Mouse (Mus musculus) megakaryocyte, embryonic 14.5 days (primary cell): ENCODE results near the gene Lrrc31. TPM values are rescaled to one million over a fixed set of nuclear protein-coding genes. Genes with fewer than 3 reads are reported as not detected.

Experiments used
- H3K27me3 ChIP-seq: replicated peaks from 2 replicates; pipeline ENCODE3; 2012; ENCODE audit warnings: inconsistent platforms
- H3K36me3 ChIP-seq: replicated peaks from 2 replicates; pipeline ENCODE3; 2012; ENCODE audit warnings: low read length, inconsistent platforms, mixed read lengths
- H3K4me1 ChIP-seq: 2 replicates; pipeline ENCODE4 v1.6.1; 2012; ENCODE audit warnings: inconsistent platforms
- H3K4me3 ChIP-seq: replicated peaks from 2 replicates; pipeline ENCODE3; 2012; ENCODE audit warnings: moderate library complexity, mild to moderate bottlenecking, inconsistent platforms
- H3K9me3 ChIP-seq: 2 replicates; pipeline ENCODE4 v1.6.1; 2012; ENCODE audit warnings: inconsistent platforms
- FLI1 ChIP-seq: IDR thresholded peaks from 2 replicates; pipeline ENCODE4 v1.6.1; 2012; ENCODE audit warnings: low read length, inconsistent platforms, mixed read lengths
- GATA1 ChIP-seq: IDR thresholded peaks from 3 replicates; pipeline ENCODE4 v1.6.1; 2012; ENCODE audit warnings: mixed read lengths, low read length, inconsistent platforms, borderline replicate concordance
- polyA plus RNA-seq: library from polyadenylated mRNA; stranded (reverse); fragments of >175 nt; gene quantifications from 2 replicates; pipeline ENCODE4 v1.2.3, GENCODE M21; 2012; ENCODE audit warnings: low replicate concordance; ENCODE audit not compliant: insufficient read depth

Gene Lrrc31
- polyA plus RNA-seq, 1 experiment, result not detected

- TF ChIP-seq GATA1, result no peak
- TF ChIP-seq FLI1, result no peak
- H3K4me3 ChIP-seq, result no peak overlapping the region
- H3K27me3 ChIP-seq, result peaks cover 42% of the 10 kb centered on the region
- peaks cover 20% of the 10 kb centered on the region for H3K4me1 ChIP-seq
- no peaks in the 10 kb centered on the region for H3K9me3 ChIP-seq
- no peaks in the 10 kb centered on the region for H3K36me3 ChIP-seq
These were observed 52.9 kb downstream of the Lrrc31 start for GRCm38 (mm10) chr3:30646761-30647160.

GRCm38 (mm10) chr3:30644207-30644606 is 55.4 kb downstream of the Lrrc31 start, which contains the start of gene Lrriq4:
Gene Lrriq4 (plus strand): TSS chr3:30644507.
- Histone ChIP-seq H3K4me1 (peaks cover 10% of the 10 kb centered on the region), H3K36me3 (no peaks in the 10 kb centered on the region), H3K27me3 (peaks cover 18% of the 10 kb centered on the region), H3K4me3 (no peak within 1 kb of the TSS), H3K9me3 (no peaks in the 10 kb centered on the region)
- no peak for TF ChIP-seq GATA1
- TF ChIP-seq FLI1, result no peak

GRCm38 (mm10) chr3:30635629-30636028 is 64.0 kb downstream of the Lrrc31 start:
- TF ChIP-seq FLI1 (no peak), GATA1 (no peak)
- Histone ChIP-seq H3K27me3 (no peaks in the 10 kb centered on the region), H3K4me1 (peaks cover 5% of the 10 kb centered on the region; the same call in 1 of the 2 replicates), H3K36me3 (no peaks in the 10 kb centered on the region), H3K4me3 (no peak overlapping the region), H3K9me3 (peaks cover 2% of the 10 kb centered on the region; the same call in 1 of the 2 replicates)

- Histone ChIP-seq H3K27me3 (no peaks in the 10 kb centered on the region), H3K4me1 (peaks cover 5% of the 10 kb centered on the region; the same call in 1 of the 2 replicates), H3K9me3 (peaks cover 2% of the 10 kb centered on the region; the same call in 1 of the 2 replicates), H3K36me3 (no peaks in the 10 kb centered on the region), H3K4me3 (no peak overlapping the region)
- no peak for TF ChIP-seq FLI1
- TF ChIP-seq GATA1, result no peak
These were observed 66.0 kb downstream of the Lrrc31 start for GRCm38 (mm10) chr3:30633681-30634080.

Other genes starting within 250 kb of the Lrrc31 start
- not detected in 2 replicates for gene Mecom, start 151.8 kb downstream of the Lrrc31 start, polyA plus RNA-seq
- gene Actrt3, start 99.9 kb downstream of the Lrrc31 start, polyA plus RNA-seq, result not detected in 2 replicates
- gene Mynn, start 97.8 kb downstream of the Lrrc31 start, polyA plus RNA-seq, result 0.15 and 0.45 TPM in 2 replicates
- not detected in 2 replicates for gene Lrriq4, start 55.3 kb downstream of the Lrrc31 start, polyA plus RNA-seq
- not detected in 2 replicates for gene Lrrc34, start 52.0 kb downstream of the Lrrc31 start, polyA plus RNA-seq
- not detected in 2 replicates for gene Samd7, start 46.5 kb upstream of the Lrrc31 start, polyA plus RNA-seq
- 6.6 and 19.5 TPM in 2 replicates for gene Sec62, start 93.0 kb upstream of the Lrrc31 start, polyA plus RNA-seq
- gene Gpr160, start 156.1 kb upstream of the Lrrc31 start, polyA plus RNA-seq, result not detected in 2 replicates